Mouse (Mus musculus): ENCODE data around the gene Mtg1. TPM values are rescaled to one million over a fixed set of nuclear protein-coding genes. Genes with fewer than 3 reads are reported as not detected.

Mtg1 gene
- polyA plus RNA-seq, 1 experiment from 2014 or later, result 28.9 TPM

GRCm38 (mm10) chr7:140111943-140112342, 25.4 kb upstream of the Mtg1 start:
- no peak overlapping the region for H3K9ac ChIP-seq
- no peak for ATAC-seq (ENCODE audit: insufficient number of reproducible peaks, low FRiP score)
- H3K36me3 ChIP-seq, result peaks cover 59% of the 10 kb centered on the region
- no peak overlapping the region for H3K4me2 ChIP-seq
- no peak overlapping the region for H3K27ac ChIP-seq (ENCODE audit: poor library complexity, severe bottlenecking)
- peaks cover 8% of the 10 kb centered on the region; the same call in 1 of the 2 replicates for H3K4me1 ChIP-seq (replicated peaks)
- H3K27me3 ChIP-seq (replicated peaks), result no peaks in the 10 kb centered on the region
- 55% methylated on average over 3 of the region's 3 CpGs for WGBS
- no peak overlapping the region for H3K4me3 ChIP-seq
- H3K9me3 ChIP-seq (replicated peaks), result no peaks in the 10 kb centered on the region

DNA sequence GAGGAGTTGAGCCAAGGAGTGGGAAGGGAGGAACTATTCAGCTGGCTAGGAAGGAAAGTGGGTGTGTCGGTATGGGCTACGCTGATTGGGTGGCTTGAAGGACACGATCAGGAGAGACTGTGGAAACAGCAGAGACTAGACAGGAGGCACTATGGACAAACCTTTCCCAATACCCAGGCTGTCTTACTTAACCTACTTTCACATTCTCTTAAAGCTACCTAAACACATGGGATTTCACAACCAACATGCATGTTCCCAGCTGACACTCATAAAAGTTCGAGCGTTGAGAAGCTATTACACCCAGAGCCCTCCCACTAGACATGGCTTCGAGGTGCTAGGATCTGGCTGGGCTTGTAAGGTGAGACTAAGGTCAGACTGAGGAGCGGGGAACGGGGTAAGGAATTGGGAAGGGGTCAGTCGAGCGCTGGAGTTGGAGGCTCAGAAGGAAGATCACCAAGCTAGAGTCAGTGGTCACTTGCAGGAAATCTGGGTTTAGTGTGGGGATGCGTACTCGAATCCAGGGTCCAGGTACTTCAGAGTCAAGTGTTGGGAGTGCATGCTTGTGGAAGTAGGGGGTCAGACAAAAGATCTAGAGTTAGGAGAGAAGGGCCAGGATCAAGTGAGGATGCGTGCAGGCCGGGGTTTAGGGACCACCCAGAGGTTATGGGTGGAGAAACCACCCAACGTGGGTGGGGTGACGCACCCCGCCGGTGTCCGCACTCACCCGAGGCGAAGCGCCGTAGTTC, 21.6 kb upstream of the Mtg1 start, which contains the start of gene Paox:
TSS of gene Paox (plus strand) at position 217 of the 746 bp plus-strand sequence.
- peak within 1 kb of the TSS; percentile 84 for H3K27ac ChIP-seq (ENCODE audit: poor library complexity, severe bottlenecking)
- H3K4me1 ChIP-seq (replicated peaks), result peaks cover 10% of the 10 kb centered on the region; the same call in 1 of the 2 replicates
- WGBS, result 3% methylated on average over 23 of the region's 23 CpGs
- peaks cover 3% of the 10 kb centered on the region; the same call in 1 of the 2 replicates for H3K9me3 ChIP-seq (replicated peaks)
- no peaks in the 10 kb centered on the region for H3K27me3 ChIP-seq (replicated peaks)
- peak within 1 kb of the TSS; percentile 83 for H3K9ac ChIP-seq
- peak within 1 kb of the TSS; percentile 86 for H3K4me2 ChIP-seq
- H3K36me3 ChIP-seq, result peaks cover 22% of the 10 kb centered on the region
- H3K4me3 ChIP-seq, result peak within 1 kb of the TSS; percentile 80
- peak; percentile 73 for ATAC-seq (ENCODE audit: insufficient number of reproducible peaks, low FRiP score)

DNA sequence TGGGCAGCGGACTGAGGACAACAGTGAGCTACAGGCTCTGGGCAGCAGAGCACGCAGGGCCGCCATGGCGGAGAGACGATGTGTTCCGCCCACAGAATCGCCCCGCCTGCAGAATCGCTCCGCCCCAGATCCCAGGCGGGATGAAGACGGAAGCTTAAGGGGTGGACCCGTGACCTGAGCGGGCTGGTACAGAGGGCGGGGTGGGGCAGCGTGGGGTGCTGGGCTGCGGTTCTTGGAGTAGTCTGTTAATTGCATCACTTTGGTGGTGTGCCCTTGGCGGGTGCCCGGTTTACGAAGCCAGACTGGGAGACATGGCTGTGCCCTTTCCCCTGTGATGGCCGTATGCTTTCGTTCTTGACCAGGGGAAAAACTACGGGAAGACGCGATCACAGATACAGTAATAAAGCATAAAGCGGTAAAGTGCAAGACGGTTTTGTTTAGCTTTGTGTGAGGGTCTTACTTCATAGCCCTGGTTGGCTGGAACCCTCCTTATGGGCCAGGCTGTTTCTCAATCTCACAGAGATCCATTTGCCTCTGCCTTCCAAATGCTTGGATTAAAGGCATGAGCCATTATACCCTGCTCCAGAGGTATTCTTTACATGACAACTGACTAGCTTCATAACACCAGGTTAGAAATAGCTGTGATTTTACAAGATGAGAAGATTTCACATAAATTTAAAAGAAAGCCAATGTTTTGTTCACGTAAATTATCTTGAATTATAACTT, 20.9 kb upstream of the Mtg1 start, which contains the start of gene Echs1:
TSS of gene Echs1 (minus strand) at position 148 of the 726 bp plus-strand sequence.
- H3K36me3 ChIP-seq, result peaks cover 15% of the 10 kb centered on the region
- WGBS, result 5% methylated on average over 28 of the region's 28 CpGs
- peak; percentile 97 for ATAC-seq (ENCODE audit: insufficient number of reproducible peaks, low FRiP score)
- H3K4me1 ChIP-seq (replicated peaks), result peaks cover 10% of the 10 kb centered on the region; the same call in 1 of the 2 replicates
- no peaks in the 10 kb centered on the region for H3K27me3 ChIP-seq (replicated peaks)
- H3K4me3 ChIP-seq, result peak within 1 kb of the TSS; percentile 80
- peak within 1 kb of the TSS; percentile 84 for H3K27ac ChIP-seq (ENCODE audit: poor library complexity, severe bottlenecking)
- H3K4me2 ChIP-seq, result peak within 1 kb of the TSS; percentile 86
- peaks cover 3% of the 10 kb centered on the region; the same call in 1 of the 2 replicates for H3K9me3 ChIP-seq (replicated peaks)
- peak within 1 kb of the TSS; percentile 83 for H3K9ac ChIP-seq

DNA sequence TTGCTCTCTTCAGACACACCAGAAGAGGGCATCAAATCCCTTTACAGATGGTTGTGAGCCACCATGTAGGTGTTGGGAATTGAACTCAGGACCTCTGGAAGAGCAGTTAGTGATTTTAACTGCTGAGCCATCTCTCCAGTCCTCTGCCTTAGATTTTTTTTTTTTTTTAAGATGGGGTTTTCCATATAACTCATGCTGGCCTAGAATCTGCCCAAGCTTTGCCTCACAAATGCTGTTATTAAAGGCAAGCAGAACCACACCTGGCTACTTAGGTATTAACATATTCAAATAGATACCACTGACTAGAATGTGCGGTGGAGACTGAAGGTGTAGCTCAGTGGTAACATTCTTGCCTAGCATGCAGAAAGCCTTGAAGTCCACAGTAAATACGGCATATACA, 16.9 kb upstream of the Mtg1 start:
- ATAC-seq (ENCODE audit: insufficient number of reproducible peaks, low FRiP score), result no peak
- Histone ChIP-seq H3K27ac (ENCODE audit: poor library complexity, severe bottlenecking) (no peak overlapping the region), H3K27me3 (replicated peaks) (no peaks in the 10 kb centered on the region), H3K4me2 (no peak overlapping the region), H3K4me3 (no peak overlapping the region), H3K4me1 (replicated peaks) (peaks cover 3% of the 10 kb centered on the region; the same call in 1 of the 2 replicates), H3K9me3 (replicated peaks) (peaks cover 3% of the 10 kb centered on the region; the same call in 1 of the 2 replicates), H3K36me3 (no peaks in the 10 kb centered on the region), H3K9ac (no peak overlapping the region)
- 81% methylated on average over 2 of the region's 2 CpGs for WGBS

GRCm38 (mm10) chr7:140121338-140121910, 15.9 kb upstream of the Mtg1 start:
- Histone ChIP-seq H3K9ac (no peak overlapping the region), H3K9me3 (replicated peaks) (peaks cover 3% of the 10 kb centered on the region; the same call in 1 of the 2 replicates), H3K27me3 (replicated peaks) (no peaks in the 10 kb centered on the region), H3K4me1 (replicated peaks) (0 out of 2 replicates have a peak, but pooled peaks cover 6% of the 10 kb centered on the region), H3K4me2 (no peak overlapping the region), H3K4me3 (no peak overlapping the region), H3K36me3 (no peaks in the 10 kb centered on the region), H3K27ac (ENCODE audit: poor library complexity, severe bottlenecking) (no peak overlapping the region)
- no peak for ATAC-seq (ENCODE audit: insufficient number of reproducible peaks, low FRiP score)
- WGBS, result 68% methylated on average over 13 of the region's 13 CpGs

DNA sequence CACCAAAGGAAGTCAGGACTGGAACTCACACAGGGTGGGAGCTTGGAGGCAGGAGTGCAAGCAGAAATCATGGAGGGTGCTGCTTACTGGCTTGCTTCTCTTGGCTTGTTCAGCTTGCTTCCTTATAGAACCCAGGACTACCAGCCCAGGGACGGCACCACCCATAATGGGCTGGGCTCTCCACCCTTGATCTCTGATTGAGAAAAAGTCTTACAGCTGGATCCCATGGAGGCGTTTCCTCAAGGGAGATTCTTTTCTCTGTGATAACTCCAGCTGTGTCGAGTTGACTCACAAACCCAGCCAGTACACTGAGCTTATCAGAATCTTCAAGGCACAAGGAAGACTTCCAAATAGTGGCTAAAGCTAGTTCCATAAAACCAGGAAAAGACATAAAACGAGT, 14.6 kb upstream of the Mtg1 start:
- H3K4me1 ChIP-seq (replicated peaks), result peaks cover 3% of the 10 kb centered on the region; the same call in 1 of the 2 replicates
- H3K9ac ChIP-seq, result no peak overlapping the region
- peaks cover 3% of the 10 kb centered on the region; the same call in 1 of the 2 replicates for H3K9me3 ChIP-seq (replicated peaks)
- WGBS, result 16% methylated on average over 4 of the region's 4 CpGs
- no peak for ATAC-seq (ENCODE audit: insufficient number of reproducible peaks, low FRiP score)
- no peak overlapping the region for H3K4me3 ChIP-seq
- no peak overlapping the region for H3K27ac ChIP-seq (ENCODE audit: poor library complexity, severe bottlenecking)
- H3K27me3 ChIP-seq (replicated peaks), result no peaks in the 10 kb centered on the region
- no peak overlapping the region for H3K4me2 ChIP-seq
- no peaks in the 10 kb centered on the region for H3K36me3 ChIP-seq

GRCm38 (mm10) chr7:140124382-140124781, 13.0 kb upstream of the Mtg1 start:
- Histone ChIP-seq H3K9me3 (replicated peaks) (peaks cover 3% of the 10 kb centered on the region; the same call in 1 of the 2 replicates), H3K36me3 (peaks cover 3% of the 10 kb centered on the region; the same call in 1 of the 2 replicates), H3K4me1 (replicated peaks) (peaks cover 3% of the 10 kb centered on the region; the same call in 1 of the 2 replicates), H3K4me3 (no peak overlapping the region), H3K27me3 (replicated peaks) (no peaks in the 10 kb centered on the region), H3K27ac (ENCODE audit: poor library complexity, severe bottlenecking) (no peak overlapping the region), H3K9ac (no peak overlapping the region), H3K4me2 (no peak overlapping the region)
- 81% methylated on average over 1 of the region's 1 CpGs for WGBS
- no peak for ATAC-seq (ENCODE audit: insufficient number of reproducible peaks, low FRiP score)

DNA sequence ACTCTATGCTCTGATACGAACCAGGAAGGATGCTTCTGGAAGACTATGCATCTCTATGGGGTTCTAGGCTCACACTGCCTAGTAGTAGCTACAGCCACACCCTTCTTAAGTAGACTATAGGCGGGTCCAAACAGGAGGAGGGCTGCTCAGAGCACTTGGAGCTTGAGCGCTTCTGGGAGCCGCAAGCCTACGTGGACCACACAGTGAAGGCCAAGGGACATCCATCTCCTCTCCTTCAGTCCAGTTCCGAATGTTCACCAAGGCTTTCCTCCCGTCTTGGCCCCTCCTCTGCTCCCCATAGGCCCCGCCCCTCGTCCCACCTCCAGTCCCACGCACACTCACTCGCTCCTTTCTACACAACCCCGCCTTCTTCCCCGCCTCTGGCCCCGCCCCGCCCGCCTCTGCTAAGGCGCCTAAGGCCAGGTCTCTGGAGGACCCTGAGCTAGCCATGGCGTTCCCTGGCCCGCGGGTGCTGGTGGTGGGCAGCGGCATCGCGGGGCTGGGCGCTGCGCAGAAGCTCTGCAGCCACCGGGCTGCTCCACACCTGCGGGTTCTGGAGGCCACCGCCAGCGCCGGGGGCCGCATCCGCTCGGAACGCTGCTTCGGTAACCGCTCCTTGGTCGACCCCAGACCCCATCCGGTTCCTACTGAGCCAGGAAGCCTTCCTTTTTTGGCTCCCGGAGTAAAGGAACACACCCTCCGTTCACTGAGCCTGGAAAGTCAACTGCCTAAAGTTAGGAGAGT, 11.9 kb upstream of the Mtg1 start:
- ATAC-seq (ENCODE audit: insufficient number of reproducible peaks, low FRiP score), result peak; percentile 99
- peak overlapping the region; percentile 80 for H3K9ac ChIP-seq
- no peaks in the 10 kb centered on the region for H3K9me3 ChIP-seq (replicated peaks)
- no peaks in the 10 kb centered on the region for H3K27me3 ChIP-seq (replicated peaks)
- H3K4me2 ChIP-seq, result peak overlapping the region; percentile 80
- WGBS, result 2% methylated on average over 39 of the region's 40 CpGs
- peaks cover 3% of the 10 kb centered on the region; the same call in 1 of the 2 replicates for H3K4me1 ChIP-seq (replicated peaks)
- H3K4me3 ChIP-seq, result peak overlapping the region; percentile 71
- H3K27ac ChIP-seq (ENCODE audit: poor library complexity, severe bottlenecking), result no peak overlapping the region
- peaks cover 11% of the 10 kb centered on the region for H3K36me3 ChIP-seq

- Histone ChIP-seq H3K27me3 (replicated peaks) (no peaks in the 10 kb centered on the region), H3K4me1 (replicated peaks) (peaks cover 3% of the 10 kb centered on the region; the same call in 1 of the 2 replicates), H3K4me3 (peak overlapping the region; percentile 71), H3K4me2 (peak overlapping the region; percentile 80), H3K9ac (peak overlapping the region; percentile 80), H3K36me3 (peaks cover 17% of the 10 kb centered on the region), H3K9me3 (replicated peaks) (no peaks in the 10 kb centered on the region), H3K27ac (ENCODE audit: poor library complexity, severe bottlenecking) (no peak overlapping the region)
- peak; percentile 16 for ATAC-seq (ENCODE audit: insufficient number of reproducible peaks, low FRiP score)
- 6% methylated on average over 5 of the region's 5 CpGs for WGBS
These were observed 11.4 kb upstream of the Mtg1 start for GRCm38 (mm10) chr7:140126022-140126350.

DNA sequence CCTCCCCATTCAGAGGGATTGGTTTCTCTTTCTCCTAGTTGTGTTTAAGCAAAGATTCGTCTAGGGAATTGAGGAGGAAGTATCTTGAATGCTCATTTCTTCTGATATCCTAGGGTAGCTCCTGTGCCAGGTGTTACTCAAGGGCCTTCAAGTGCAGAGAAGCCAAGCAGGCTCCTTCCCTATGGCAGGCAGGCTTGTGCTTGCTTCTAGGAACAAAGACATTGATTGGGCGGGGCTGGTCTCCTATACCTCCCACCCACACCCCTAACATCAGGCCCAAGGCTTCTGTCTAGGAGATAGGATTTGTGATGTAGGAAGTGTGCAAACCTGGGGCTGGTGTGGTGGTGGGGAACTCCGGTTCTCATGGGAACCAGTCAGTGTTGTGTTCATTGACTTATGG, 10.4 kb upstream of the Mtg1 start:
- no peak overlapping the region for H3K4me2 ChIP-seq
- 88% methylated on average over 3 of the region's 3 CpGs for whole genome bisulfite sequencing

More for the DNA sequence above, 10.4 kb upstream of the Mtg1 start:
- H3K9ac ChIP-seq, result no peak overlapping the region
- H3K4me1 ChIP-seq (replicated peaks), result peaks cover 3% of the 10 kb centered on the region; the same call in 1 of the 2 replicates
- no peak overlapping the region for H3K27ac ChIP-seq (ENCODE audit: poor library complexity, severe bottlenecking)
- H3K4me3 ChIP-seq, result no peak overlapping the region
- H3K36me3 ChIP-seq, result peaks cover 21% of the 10 kb centered on the region
- H3K9me3 ChIP-seq (replicated peaks), result no peaks in the 10 kb centered on the region
- no peaks in the 10 kb centered on the region for H3K27me3 ChIP-seq (replicated peaks)
- no peak for ATAC-seq (ENCODE audit: insufficient number of reproducible peaks, low FRiP score)

Measured in heart, embryonic 12.5 days (tissue).